Mouse (Mus musculus) pancreas, adult 10 weeks (tissue): ENCODE results near the gene Fam50a. TPM values are rescaled to one million over a fixed set of nuclear protein-coding genes. Genes with fewer than 3 reads are reported as not detected.

Source experiments
- polyA plus RNA-seq: library from polyadenylated mRNA; stranded (reverse); fragments of 350-450 nt; fragmentation: Illumina TruSeq; extraction: RNeasy Lipid Tissue Mini Kit (QIAGEN cat#74804); gene quantifications from one replicate; pipeline ENCODE4 v1.2.3, GENCODE M21; 2015; ENCODE audit warnings: low read depth, low replicate concordance; ENCODE audit not compliant: insufficient read depth

Fam50a gene
- 17.2 TPM for polyA plus RNA-seq

DNA sequence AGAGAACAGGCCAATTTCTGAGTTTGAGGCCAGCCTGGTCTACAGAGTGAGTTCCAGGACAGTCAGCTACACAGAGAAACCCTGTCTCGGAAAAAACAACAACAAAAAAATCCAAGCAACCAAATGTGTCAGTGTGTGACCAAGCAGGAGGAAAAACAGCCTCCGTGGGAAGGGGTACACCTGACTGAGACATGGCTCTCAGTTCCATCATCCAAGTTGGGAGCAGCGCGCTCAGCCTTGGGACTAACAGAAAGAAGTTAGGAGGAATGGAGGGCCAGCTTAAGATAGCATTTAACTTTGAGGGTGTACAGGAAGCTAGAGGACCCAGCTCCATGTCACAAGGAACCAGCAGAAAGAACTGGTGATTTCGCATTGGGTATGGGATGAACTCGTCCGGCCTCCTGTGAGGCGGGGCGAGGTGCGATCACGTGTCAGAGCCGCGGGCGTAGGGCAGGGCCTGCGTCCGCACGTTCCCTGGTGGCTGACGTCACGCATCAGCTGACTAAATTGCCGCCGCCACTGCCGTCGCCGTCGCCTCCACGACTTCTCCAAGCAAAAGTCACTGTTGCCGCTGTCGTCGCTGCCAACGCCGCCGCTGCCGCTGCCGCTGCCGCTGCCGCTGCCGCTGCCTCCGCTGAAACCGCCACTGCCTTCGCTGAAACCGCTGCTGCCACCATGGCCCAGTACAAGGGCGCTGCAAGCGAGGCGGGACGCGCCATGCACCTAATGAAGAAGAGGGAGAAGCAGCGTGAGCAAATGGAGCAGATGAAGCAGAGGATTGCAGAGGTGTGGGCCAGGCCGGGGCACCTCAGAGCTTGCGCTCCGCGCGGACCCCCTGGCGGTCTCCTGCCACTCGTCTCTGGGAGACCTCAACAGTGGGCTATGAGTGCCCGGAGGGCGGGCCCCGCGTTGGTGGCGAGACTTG is at the start of gene Fam50a:
Fam50a (plus strand) TSS at position 494 of the 925 bp plus-strand sequence.

GRCm38 (mm10) chrX:74270062-74270901 is 42.6 kb upstream of the Fam50a start, which contains the start of gene Rpl10:
Rpl10 (plus strand) TSS chrX:74270812.

DNA sequence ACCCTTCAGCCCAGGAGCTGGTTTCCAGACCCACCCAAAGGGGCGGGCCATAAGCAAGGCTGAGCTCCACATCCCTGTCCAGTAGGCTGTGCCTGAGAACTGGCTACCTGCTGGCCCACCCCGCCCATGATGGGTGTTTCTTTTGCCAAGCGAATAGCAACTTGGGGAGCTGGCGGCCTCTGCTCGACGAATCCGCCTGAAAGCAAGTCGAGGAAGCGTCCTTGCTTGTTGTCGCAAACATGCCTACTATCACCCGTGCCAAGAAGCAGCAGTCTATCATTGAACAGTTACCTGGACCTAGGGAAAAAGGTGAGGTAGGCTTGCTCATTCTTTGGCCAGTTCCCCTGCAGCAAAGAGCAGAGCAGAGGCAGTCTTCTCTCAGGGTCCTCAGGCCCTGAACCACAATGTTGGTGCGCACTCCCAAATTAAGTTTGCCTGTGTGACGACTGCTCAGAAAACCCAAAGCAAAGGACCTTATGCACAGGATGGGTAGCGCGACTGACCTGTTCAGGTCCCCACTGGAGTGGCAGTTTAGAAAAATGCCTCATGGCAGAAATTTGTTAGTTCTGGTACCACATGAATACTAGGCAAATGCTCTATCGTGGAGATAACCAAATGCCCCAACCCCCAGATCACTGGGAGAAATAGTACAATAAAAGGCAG is 31.0 kb upstream of the Fam50a start, which contains the start of the genes Taz and Dnase1l1:
Taz (plus strand) TSS at position 181 of the 663 bp plus-strand sequence.
Dnase1l1 (minus strand) TSS at position 606 of the 663 bp plus-strand sequence.

DNA sequence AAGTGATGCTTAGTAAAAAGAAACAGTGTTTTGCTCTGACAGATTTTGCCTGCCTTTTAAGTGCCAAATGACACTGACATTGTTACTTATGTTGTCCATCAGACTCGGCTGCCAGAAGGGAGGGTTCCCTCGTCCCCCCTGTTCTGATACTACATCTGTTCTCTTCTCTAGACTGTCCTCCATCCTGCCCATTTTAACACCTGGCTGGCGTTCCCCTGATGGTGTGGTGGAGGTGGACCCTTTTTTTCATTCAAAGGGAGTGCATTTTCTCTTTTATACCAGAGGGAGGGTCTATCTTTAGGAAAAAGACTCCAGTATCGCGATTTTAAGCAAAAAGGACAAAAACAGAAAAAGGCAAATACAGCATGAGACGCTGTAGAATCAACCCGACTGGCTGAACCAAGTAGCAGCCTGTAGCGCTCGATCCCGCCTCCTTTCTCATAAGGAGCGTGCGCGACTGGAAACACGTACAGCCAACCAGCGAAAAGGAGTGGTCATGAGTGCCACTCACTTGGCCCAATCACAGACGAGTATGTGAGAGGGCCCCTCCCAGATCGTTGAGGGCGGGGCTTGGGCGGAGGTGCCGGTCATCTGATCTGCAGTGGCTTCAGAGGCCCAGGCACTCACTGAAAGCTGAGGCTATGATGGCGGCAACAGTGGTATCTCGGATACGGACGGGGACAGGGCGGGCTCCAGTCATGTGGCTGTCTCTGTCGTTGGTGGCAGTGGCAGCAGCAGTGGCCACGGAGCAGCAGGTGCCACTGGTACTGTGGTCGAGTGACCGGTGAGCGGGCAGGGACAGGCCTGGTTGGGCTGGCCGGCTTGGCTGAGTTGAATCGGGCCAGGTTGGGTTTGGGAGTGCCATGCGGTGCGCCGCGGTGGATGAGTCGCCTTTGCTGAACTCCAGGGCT is 16.0 kb upstream of the Fam50a start, which contains the start of gene Atp6ap1:
Atp6ap1 (plus strand) TSS at position 560 of the 911 bp plus-strand sequence.

DNA sequence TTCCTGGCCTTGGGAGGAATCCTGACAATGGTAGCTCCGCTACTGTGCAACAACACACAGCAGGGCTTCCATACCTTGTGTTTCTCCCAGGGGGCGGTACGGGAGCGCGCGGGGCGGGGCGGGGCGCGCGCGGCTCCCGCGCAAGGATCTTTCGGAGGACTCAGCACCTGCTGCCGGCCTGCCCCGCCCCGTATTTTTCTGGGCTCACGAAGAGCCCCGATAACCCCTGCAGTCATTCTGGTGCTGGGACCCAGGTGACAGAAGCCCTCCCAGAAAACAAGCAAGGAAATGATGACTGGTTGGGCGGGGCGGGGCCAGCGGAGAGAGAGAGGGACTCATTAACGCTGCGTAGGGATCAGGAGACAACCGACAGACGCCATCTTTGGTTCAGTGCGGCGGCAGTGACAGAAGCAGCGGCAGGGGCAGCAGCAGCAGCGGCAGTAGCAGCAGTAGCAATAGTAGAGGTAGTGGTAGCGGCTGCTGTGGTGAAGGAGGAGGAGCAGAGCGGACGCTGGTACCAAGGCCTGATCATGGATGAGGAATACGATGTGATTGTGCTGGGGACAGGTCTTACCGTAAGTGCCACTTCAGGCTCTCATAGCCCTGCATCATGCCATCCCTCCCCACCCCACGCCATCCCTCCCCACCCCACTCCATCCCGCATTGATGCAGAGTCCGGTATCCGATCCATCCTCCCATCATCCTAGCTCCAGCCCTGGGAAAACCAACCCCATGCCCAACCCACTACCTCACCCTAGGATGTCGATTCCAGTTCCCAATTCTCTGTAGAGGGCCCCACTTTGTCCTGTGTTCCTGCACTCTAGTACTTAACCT is 7.7 kb upstream of the Fam50a start, which contains the start of gene Gdi1:
Gdi1 (plus strand) TSS at position 132 of the 834 bp plus-strand sequence.

DNA sequence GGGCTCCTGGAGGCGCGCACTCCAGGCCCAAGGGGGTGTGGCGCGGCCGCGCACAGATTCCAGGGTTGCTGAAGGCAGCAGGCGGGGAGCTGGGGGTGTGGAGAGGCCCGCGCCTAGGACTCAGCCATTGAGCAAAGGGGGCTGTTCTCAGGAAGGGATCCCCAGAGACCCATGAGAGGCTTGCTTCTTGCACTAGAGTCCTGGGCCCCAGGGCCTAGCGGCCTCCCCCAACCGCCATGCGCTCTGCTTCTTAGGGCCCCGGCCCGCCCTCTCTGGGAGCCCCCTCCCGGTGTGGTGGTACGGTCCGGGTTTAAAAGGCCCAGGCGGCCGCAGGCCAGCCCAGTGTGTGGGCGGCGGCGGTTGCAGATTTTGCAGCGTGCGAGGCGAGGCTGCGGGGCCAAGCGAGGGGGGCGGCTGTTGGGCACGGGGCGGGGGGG is 15.9 kb downstream of the Fam50a start, which contains the start of gene Plxna3:
Plxna3 (plus strand) TSS at position 342 of the 437 bp plus-strand sequence.

DNA sequence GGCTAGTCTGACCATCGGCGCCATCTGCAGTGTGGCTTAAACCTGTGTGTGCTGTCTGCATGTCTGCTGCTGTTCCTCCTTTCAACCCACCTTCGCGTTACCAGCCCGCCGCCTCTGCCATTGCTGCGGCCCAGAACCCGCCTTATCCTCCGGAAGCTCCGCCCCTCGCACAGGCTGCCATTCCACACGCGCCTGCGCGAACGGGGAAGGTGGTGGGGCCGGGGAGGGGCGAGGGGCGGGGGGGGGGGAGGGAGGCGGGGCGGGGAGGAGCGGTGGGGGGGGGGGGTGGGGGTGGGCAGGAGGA is 40.6 kb downstream of the Fam50a start, which contains the start of gene Lage3:
Lage3 (minus strand) TSS at position 152 of the 304 bp plus-strand sequence.

Other genes with a start within 250 kb of the Fam50a start
- not detected for gene Opn1mw, start 185.6 kb upstream of the Fam50a start, polyA plus RNA-seq
- gene Mecp2, start 177.7 kb upstream of the Fam50a start, polyA plus RNA-seq = 3.3 TPM
- gene Tex28, start 145.2 kb upstream of the Fam50a start, polyA plus RNA-seq = not detected
- not detected for gene Tktl1, start 135.8 kb upstream of the Fam50a start, polyA plus RNA-seq
- gene Flna, start 63.2 kb upstream of the Fam50a start, polyA plus RNA-seq = 119 TPM
- gene Emd, start 58.3 kb upstream of the Fam50a start, polyA plus RNA-seq = 12.8 TPM
- 938 TPM for gene Rpl10, start 42.2 kb upstream of the Fam50a start, polyA plus RNA-seq
- gene Taz, start 31.1 kb upstream of the Fam50a start, polyA plus RNA-seq = 37.4 TPM
- gene Dnase1l1, start 30.7 kb upstream of the Fam50a start, polyA plus RNA-seq = 7.3 TPM
- 46.8 TPM for gene Atp6ap1, start 15.9 kb upstream of the Fam50a start, polyA plus RNA-seq
- gene Gdi1, start 8.0 kb upstream of the Fam50a start, polyA plus RNA-seq = 86.4 TPM
- gene Plxna3, start 16.0 kb downstream of the Fam50a start, polyA plus RNA-seq = 3.5 TPM
- 17.9 TPM for gene Lage3, start 40.6 kb downstream of the Fam50a start, polyA plus RNA-seq
- gene Ubl4a, start 60.2 kb downstream of the Fam50a start, polyA plus RNA-seq = 11.5 TPM
- 4.0 TPM for gene Slc10a3, start 60.3 kb downstream of the Fam50a start, polyA plus RNA-seq
- gene Fam3a, start 80.2 kb downstream of the Fam50a start, polyA plus RNA-seq = 10.2 TPM
- 3.8 TPM for gene Ikbkg, start 80.3 kb downstream of the Fam50a start, polyA plus RNA-seq
- 6.2 TPM for gene G6pdx, start 116.2 kb downstream of the Fam50a start, polyA plus RNA-seq
- not detected for gene Gm6880, start 168.4 kb downstream of the Fam50a start, polyA plus RNA-seq